Mouse (Mus musculus): ENCODE measurements around the gene Tada3. TPM values are rescaled to one million over a fixed set of nuclear protein-coding genes. Genes with fewer than 3 reads are reported as not detected.

The Tada3 gene
- polyA plus RNA-seq, 1 experiment = 31.6 TPM

- no peaks in the 10 kb centered on the region for H3K27me3 ChIP-seq (ENCODE audit: control insufficient read depth, insufficient read depth, low read length)
- 92% methylated on average over 3 of the region's 3 CpGs for WGBS
- H3K4me3 ChIP-seq (ENCODE audit: control insufficient read depth, insufficient read depth, low read length) = no peak overlapping the region
- no peaks in the 10 kb centered on the region for H3K36me3 ChIP-seq (ENCODE audit: control insufficient read depth, insufficient read depth, low read length)
- no peak for DNase-seq
- H3K27ac ChIP-seq (ENCODE audit: control insufficient read depth, insufficient read depth, low read length) = no peak overlapping the region
- TF ChIP-seq CTCF (IDR thresholded peaks at IDR 0.05; ENCODE audit: borderline replicate concordance, control insufficient read depth, extremely low read depth, insufficient read depth, low read length, poor library complexity) = no peak
- TF ChIP-seq POLR2A (IDR thresholded peaks at IDR 0.05; ENCODE audit: control insufficient read depth, extremely low read depth, insufficient read depth, low read length, poor library complexity) = no peak
- H3K4me1 ChIP-seq (replicated peaks; ENCODE audit: control insufficient read depth, insufficient read depth, low read length) = no peaks in the 10 kb centered on the region
Measured at GRCm38 (mm10) chr6:113352820-113353219, 24.9 kb downstream of the Tada3 start.

GRCm38 (mm10) chr6:113351653-113352052, 26.0 kb downstream of the Tada3 start:
- Histone ChIP-seq H3K4me3 (ENCODE audit: control insufficient read depth, insufficient read depth, low read length) (no peak overlapping the region), H3K27me3 (ENCODE audit: control insufficient read depth, insufficient read depth, low read length) (no peaks in the 10 kb centered on the region), H3K36me3 (ENCODE audit: control insufficient read depth, insufficient read depth, low read length) (no peaks in the 10 kb centered on the region), H3K27ac (ENCODE audit: control insufficient read depth, insufficient read depth, low read length) (no peak overlapping the region), H3K4me1 (replicated peaks; ENCODE audit: control insufficient read depth, insufficient read depth, low read length) (no peaks in the 10 kb centered on the region)
- WGBS = 47% methylated on average over 10 of the region's 10 CpGs
- DNase-seq = no peak
- TF ChIP-seq CTCF (IDR thresholded peaks at IDR 0.05; ENCODE audit: borderline replicate concordance, control insufficient read depth, extremely low read depth, insufficient read depth, low read length, poor library complexity) (no peak), POLR2A (IDR thresholded peaks at IDR 0.05; ENCODE audit: control insufficient read depth, extremely low read depth, insufficient read depth, low read length, poor library complexity) (no peak)

DNA sequence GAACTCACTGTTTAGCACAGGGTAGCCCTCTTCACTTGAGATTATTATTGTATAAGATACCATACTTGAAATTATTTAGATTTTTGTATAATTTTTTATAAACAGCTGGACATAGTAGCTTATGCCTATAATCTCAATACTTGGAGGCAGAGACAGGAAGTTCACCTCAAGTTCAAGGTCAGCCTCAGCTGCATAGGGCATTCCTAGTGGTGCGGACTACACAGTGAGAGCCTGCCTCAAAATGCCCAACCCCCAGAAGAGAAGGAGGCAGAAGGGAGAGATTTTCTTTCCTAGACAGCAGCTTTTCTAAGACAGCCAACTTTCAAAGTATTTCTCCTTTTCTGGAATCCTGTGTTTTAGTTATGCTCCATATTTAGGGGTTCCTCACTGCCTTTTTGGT, 26.5 kb downstream of the Tada3 start:
- TF ChIP-seq POLR2A (IDR thresholded peaks at IDR 0.05; ENCODE audit: control insufficient read depth, extremely low read depth, insufficient read depth, low read length, poor library complexity) (no peak), CTCF (IDR thresholded peaks at IDR 0.05; ENCODE audit: borderline replicate concordance, control insufficient read depth, extremely low read depth, insufficient read depth, low read length, poor library complexity) (no peak)
- Histone ChIP-seq H3K36me3 (ENCODE audit: control insufficient read depth, insufficient read depth, low read length) (no peaks in the 10 kb centered on the region), H3K4me1 (replicated peaks; ENCODE audit: control insufficient read depth, insufficient read depth, low read length) (no peaks in the 10 kb centered on the region), H3K27me3 (ENCODE audit: control insufficient read depth, insufficient read depth, low read length) (no peaks in the 10 kb centered on the region), H3K27ac (ENCODE audit: control insufficient read depth, insufficient read depth, low read length) (no peak overlapping the region), H3K4me3 (ENCODE audit: control insufficient read depth, insufficient read depth, low read length) (no peak overlapping the region)
- 95% methylated on average over 1 of the region's 1 CpGs for WGBS
- DNase-seq = no peak

DNA sequence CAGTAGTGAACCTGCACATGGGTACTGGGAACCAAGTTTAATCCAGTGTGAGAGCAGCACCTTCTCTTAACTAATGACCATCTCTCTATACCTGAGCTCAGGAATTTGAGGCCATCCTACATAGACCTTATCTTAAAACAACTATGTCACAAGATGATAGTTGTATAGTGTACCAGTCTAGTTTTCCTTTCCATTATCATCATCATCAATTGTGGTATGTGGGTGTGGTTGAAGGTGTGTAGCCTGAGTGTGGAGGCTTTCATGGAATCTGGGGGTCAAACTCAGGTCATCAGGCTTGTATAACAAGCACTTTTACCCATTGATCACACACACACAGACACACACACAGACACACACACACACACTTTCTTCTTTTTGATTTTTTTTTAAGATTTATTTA, 27.1 kb downstream of the Tada3 start:
- H3K36me3 ChIP-seq (ENCODE audit: control insufficient read depth, insufficient read depth, low read length) = no peaks in the 10 kb centered on the region
- TF ChIP-seq CTCF (IDR thresholded peaks at IDR 0.05; ENCODE audit: borderline replicate concordance, control insufficient read depth, extremely low read depth, insufficient read depth, low read length, poor library complexity) = no peak
- no peak for TF ChIP-seq POLR2A (IDR thresholded peaks at IDR 0.05; ENCODE audit: control insufficient read depth, extremely low read depth, insufficient read depth, low read length, poor library complexity)
- no peak overlapping the region for H3K4me3 ChIP-seq (ENCODE audit: control insufficient read depth, insufficient read depth, low read length)
- H3K4me1 ChIP-seq (replicated peaks; ENCODE audit: control insufficient read depth, insufficient read depth, low read length) = no peaks in the 10 kb centered on the region
- no peak overlapping the region for H3K27ac ChIP-seq (ENCODE audit: control insufficient read depth, insufficient read depth, low read length)
- no peak for DNase-seq
- no peaks in the 10 kb centered on the region for H3K27me3 ChIP-seq (ENCODE audit: control insufficient read depth, insufficient read depth, low read length)

DNA sequence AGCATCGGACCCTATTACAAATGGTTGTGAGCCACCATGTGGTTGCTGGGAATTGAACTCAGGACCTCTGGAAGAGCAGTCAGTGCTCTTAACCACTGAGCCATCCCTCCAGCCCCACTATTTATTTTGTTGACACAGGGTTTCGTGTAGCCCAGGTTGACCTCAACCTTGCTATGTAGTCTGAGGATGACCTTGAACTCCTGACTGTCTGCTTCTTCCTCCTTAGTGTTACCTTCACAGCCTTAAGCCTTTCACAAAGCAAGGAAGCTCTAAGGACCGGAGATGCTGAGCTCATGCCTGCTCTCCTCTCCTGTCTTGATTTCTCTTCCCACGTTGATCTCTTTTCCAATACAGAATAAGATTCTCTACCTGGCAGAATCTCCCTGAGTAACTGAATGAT, 30.8 kb downstream of the Tada3 start:
- TF ChIP-seq POLR2A (IDR thresholded peaks at IDR 0.05; ENCODE audit: control insufficient read depth, extremely low read depth, insufficient read depth, low read length, poor library complexity) = no peak
- no peak for TF ChIP-seq CTCF (IDR thresholded peaks at IDR 0.05; ENCODE audit: borderline replicate concordance, control insufficient read depth, extremely low read depth, insufficient read depth, low read length, poor library complexity)
- DNase-seq = no peak
- WGBS = 94% methylated on average over 4 of the region's 4 CpGs
- Histone ChIP-seq H3K27me3 (ENCODE audit: control insufficient read depth, insufficient read depth, low read length) (no peaks in the 10 kb centered on the region), H3K36me3 (ENCODE audit: control insufficient read depth, insufficient read depth, low read length) (no peaks in the 10 kb centered on the region), H3K4me1 (replicated peaks; ENCODE audit: control insufficient read depth, insufficient read depth, low read length) (peaks cover 4% of the 10 kb centered on the region; the same call in 1 of the 2 replicates), H3K4me3 (ENCODE audit: control insufficient read depth, insufficient read depth, low read length) (no peak overlapping the region), H3K27ac (ENCODE audit: control insufficient read depth, insufficient read depth, low read length) (no peak overlapping the region)

DNA sequence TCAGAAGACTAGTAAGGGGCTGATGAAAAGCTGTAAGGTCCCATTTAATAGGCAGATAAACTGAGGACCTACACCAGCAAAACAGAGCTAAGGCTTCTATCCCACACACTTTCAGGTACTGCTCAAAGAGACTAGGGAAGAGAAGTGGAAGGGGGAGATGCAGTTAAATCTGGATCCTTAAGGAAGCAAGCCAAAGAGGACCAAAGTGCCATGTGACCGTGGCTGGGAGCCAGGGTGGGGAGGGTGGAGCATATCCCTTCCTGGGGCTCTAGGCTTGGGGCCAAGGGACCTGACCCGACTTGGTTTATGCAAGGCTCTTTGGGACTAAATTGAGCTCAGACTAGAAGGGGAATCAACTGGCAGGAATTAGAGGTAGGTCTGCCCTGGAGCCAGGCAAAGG, 33.4 kb downstream of the Tada3 start:
- 55% methylated on average over 2 of the region's 2 CpGs for WGBS
- H3K4me1 ChIP-seq (replicated peaks; ENCODE audit: control insufficient read depth, insufficient read depth, low read length) = peaks cover 4% of the 10 kb centered on the region; the same call in 1 of the 2 replicates
- H3K4me3 ChIP-seq (ENCODE audit: control insufficient read depth, insufficient read depth, low read length) = no peak overlapping the region
- TF ChIP-seq CTCF (IDR thresholded peaks at IDR 0.05; ENCODE audit: borderline replicate concordance, control insufficient read depth, extremely low read depth, insufficient read depth, low read length, poor library complexity) (no peak), POLR2A (IDR thresholded peaks at IDR 0.05; ENCODE audit: control insufficient read depth, extremely low read depth, insufficient read depth, low read length, poor library complexity) (no peak)
- no peaks in the 10 kb centered on the region for H3K27me3 ChIP-seq (ENCODE audit: control insufficient read depth, insufficient read depth, low read length)
- no peak overlapping the region for H3K27ac ChIP-seq (ENCODE audit: control insufficient read depth, insufficient read depth, low read length)
- H3K36me3 ChIP-seq (ENCODE audit: control insufficient read depth, insufficient read depth, low read length) = no peaks in the 10 kb centered on the region
- no peak for DNase-seq
